Mouse (Mus musculus) adrenal gland, adult 2 months (tissue): ENCODE data around the gene Hist1h4f. TPM values are rescaled to one million over a fixed set of nuclear protein-coding genes. Genes with fewer than 3 reads are reported as not detected.

ENCODE experiments used
- DNase-seq: peaks from one replicate; pipeline ENCODE4 v3.0.0; 2021
- microRNA-seq, 2 experiments: library from miRNA; unstranded; fragments of <30 nt; microRNA quantifications; one replicate each; pipeline ENCODE4 v1.2.0; 2021
- polyA plus RNA-seq: library from polyadenylated mRNA; depleted of rRNA; stranded (reverse); fragments of >200 nt; gene quantifications from 2 replicates; pipeline ENCODE4 v1.2.3, GENCODE M21; 2012; rRNA removed
- total RNA-seq, 2 experiments: library from RNA; stranded (reverse); gene quantifications; 2 replicates each; pipeline ENCODE4 v1.2.3; 2021

Gene Hist1h4f
- total and polyA plus RNA-seq, 3 experiments, result 0.40 to 51.6 (median 37.2) TPM

GRCm38 (mm10) chr13:23513517-23513916 lies 37.9 kb downstream of the Hist1h4f start:
- no peak for DNase-seq

GRCm38 (mm10) chr13:23510127-23510526 lies 41.3 kb downstream of the Hist1h4f start:
- no peak for DNase-seq

GRCm38 (mm10) chr13:23506819-23507515 lies 44.5 kb downstream of the Hist1h4f start:
- DNase-seq, result peak; percentile 22

- DNase-seq, result peak; percentile 74
Measured at GRCm38 (mm10) chr13:23506351-23506750, 45.1 kb downstream of the Hist1h4f start.

GRCm38 (mm10) chr13:23505662-23506345 lies 45.6 kb downstream of the Hist1h4f start:
- DNase-seq, result no peak

- DNase-seq, result peak; percentile 63
Measured at GRCm38 (mm10) chr13:23503797-23504196, 47.7 kb downstream of the Hist1h4f start.

GRCm38 (mm10) chr13:23502916-23503315 lies 48.5 kb downstream of the Hist1h4f start:
- no peak for DNase-seq

- no peak for DNase-seq
Measured at GRCm38 (mm10) chr13:23502031-23502567, 49.3 kb downstream of the Hist1h4f start.

- DNase-seq, result no peak
Measured at GRCm38 (mm10) chr13:23501511-23501910, 49.9 kb downstream of the Hist1h4f start.

Small RNA genes lying within 50 kb of the gene (microRNA-seq; reads per million reads assigned to microRNA genes)
- gene Gm44297 (0 reads per million in 2 experiments), gene Gm44359 (0 reads per million in 2 experiments), gene Gm44394 (0 reads per million in 2 experiments), gene n-TStga1 (0 to 1.7 reads per million in 2 experiments)

Other genes with a start within 250 kb of the Hist1h4f start
Only the 30 nearest of the 34 such genes appear.
- 10 to 100 TPM; 16.3 to 20.7 TPM for gene Zfp322a, start 182.4 kb downstream of the Hist1h4f start, total RNA-seq
- gene Zfp322a, start 182.4 kb downstream of the Hist1h4f start, polyA plus RNA-seq, result 0.40 and 0.53 TPM in 2 replicates
- 1 to 10 TPM; 7.0 to 8.5 TPM for gene Abt1, start 127.8 kb downstream of the Hist1h4f start, total RNA-seq
- 1.1 TPM in 2 replicates for gene Abt1, start 127.8 kb downstream of the Hist1h4f start, polyA plus RNA-seq
- gene Btn1a1, start 85.7 kb downstream of the Hist1h4f start, total RNA-seq, result not detected
- not detected in 2 replicates for gene Btn1a1, start 85.7 kb downstream of the Hist1h4f start, polyA plus RNA-seq
- gene Btn2a2, start 62.8 kb downstream of the Hist1h4f start, total RNA-seq, result not detected
- gene Btn2a2, start 62.8 kb downstream of the Hist1h4f start, polyA plus RNA-seq, result not detected in 2 replicates
- gene Hist1h4h, start 20.6 kb downstream of the Hist1h4f start, total RNA-seq, result 100 to 1,000 TPM; 338 to 400 TPM
- 20.2 and 33.8 TPM in 2 replicates for gene Hist1h4h, start 20.6 kb downstream of the Hist1h4f start, polyA plus RNA-seq
- 10 to 100 TPM; 17.9 to 20.0 TPM for gene Hist1h2af, start 17.7 kb downstream of the Hist1h4f start, total RNA-seq
- 24.9 and 66.0 TPM in 2 replicates for gene Hist1h2af, start 17.7 kb downstream of the Hist1h4f start, polyA plus RNA-seq
- gene Hist1h3g, start 16.2 kb downstream of the Hist1h4f start, total RNA-seq, result 1 to 10 TPM; 2.2 to 7.1 TPM
- 3.2 and 3.5 TPM in 2 replicates for gene Hist1h3g, start 16.2 kb downstream of the Hist1h4f start, polyA plus RNA-seq
- gene Hist1h2bh, start 8.3 kb downstream of the Hist1h4f start, total RNA-seq, result 1 to 10 TPM; 3.0 to 3.2 TPM
- 1.2 and 1.5 TPM in 2 replicates for gene Hist1h2bh, start 8.3 kb downstream of the Hist1h4f start, polyA plus RNA-seq
- 10 to 100 TPM; 16.8 to 18.0 TPM for gene Hist1h3f, start 7.6 kb downstream of the Hist1h4f start, total RNA-seq
- gene Hist1h3f, start 7.6 kb downstream of the Hist1h4f start, polyA plus RNA-seq, result 3.0 and 3.1 TPM in 2 replicates
- gene Hist1h1d, start 1.6 kb upstream of the Hist1h4f start, total RNA-seq, result 1 to 10 TPM; 2.4 to 3.4 TPM
- not detected in 2 replicates for gene Hist1h1d, start 1.6 kb upstream of the Hist1h4f start, polyA plus RNA-seq
- 10 to 100 TPM; 41.4 to 51.2 TPM for gene Hist1h3e, start 10.7 kb upstream of the Hist1h4f start, total RNA-seq
- gene Hist1h3e, start 10.7 kb upstream of the Hist1h4f start, polyA plus RNA-seq, result 12.8 and 14.0 TPM in 2 replicates
- 1 to 10 TPM; 2.7 to 4.9 TPM for gene Hist1h2ae, start 19.6 kb upstream of the Hist1h4f start, total RNA-seq
- 0.90 and 3.7 TPM in 2 replicates for gene Hist1h2ae, start 19.6 kb upstream of the Hist1h4f start, polyA plus RNA-seq
- 10 to 100 TPM; 41.1 to 60.2 TPM for gene Hist1h2bg, start 19.7 kb upstream of the Hist1h4f start, total RNA-seq
- 25.3 and 27.0 TPM in 2 replicates for gene Hist1h2bg, start 19.7 kb upstream of the Hist1h4f start, polyA plus RNA-seq
- 10 to 100 TPM; 17.9 to 21.6 TPM for gene Hist1h2bf, start 22.5 kb upstream of the Hist1h4f start, total RNA-seq
- 0.80 and 5.5 TPM in 2 replicates for gene Hist1h2bf, start 22.5 kb upstream of the Hist1h4f start, polyA plus RNA-seq
- 1 to 10 TPM; 2.9 to 6.4 TPM for gene Hist1h2ad, start 22.7 kb upstream of the Hist1h4f start, total RNA-seq
- gene Hist1h2ad, start 22.7 kb upstream of the Hist1h4f start, polyA plus RNA-seq, result 2.5 and 3.2 TPM in 2 replicates
- gene Hist1h3d, start 24.1 kb upstream of the Hist1h4f start, total RNA-seq, result 1 to 10 TPM; 3.7 to 6.5 TPM
- gene Hist1h3d, start 24.1 kb upstream of the Hist1h4f start, polyA plus RNA-seq, result 3.7 TPM in 2 replicates
- gene Hist1h4d, start 29.9 kb upstream of the Hist1h4f start, total RNA-seq, result 100 to 1,000 TPM; 118 to 129 TPM
- gene Hist1h4d, start 29.9 kb upstream of the Hist1h4f start, polyA plus RNA-seq, result 2.6 and 2.7 TPM in 2 replicates
- 10 to 100 TPM; 11.3 to 14.8 TPM for gene Hist1h2be, start 69.5 kb upstream of the Hist1h4f start, total RNA-seq
- 1.7 and 2.0 TPM in 2 replicates for gene Hist1h2be, start 69.5 kb upstream of the Hist1h4f start, polyA plus RNA-seq
- gene Hist1h1e, start 70.9 kb upstream of the Hist1h4f start, total RNA-seq, result 10 to 100 TPM; 44.2 to 71.4 TPM
- gene Hist1h1e, start 70.9 kb upstream of the Hist1h4f start, polyA plus RNA-seq, result 1.0 and 1.2 TPM in 2 replicates
- gene Hist1h2ac, start 132.3 kb upstream of the Hist1h4f start, total RNA-seq, result 1 to 10 TPM; 2.0 to 2.5 TPM
- 0.34 and 0.87 TPM in 2 replicates for gene Hist1h2ac, start 132.3 kb upstream of the Hist1h4f start, polyA plus RNA-seq
- gene Hist1h2bc, start 132.6 kb upstream of the Hist1h4f start, total RNA-seq, result 100 to 1,000 TPM; 143 to 210 TPM
- 308 and 343 TPM in 2 replicates for gene Hist1h2bc, start 132.6 kb upstream of the Hist1h4f start, polyA plus RNA-seq
- not detected for gene Hist1h1t, start 144.2 kb upstream of the Hist1h4f start, total RNA-seq
- gene Hist1h1t, start 144.2 kb upstream of the Hist1h4f start, polyA plus RNA-seq, result not detected in 2 replicates
- gene Hist1h4c, start 146.8 kb upstream of the Hist1h4f start, total RNA-seq, result 10 to 100 TPM; 70.2 to 84.7 TPM
- 1.7 and 2.8 TPM in 2 replicates for gene Hist1h4c, start 146.8 kb upstream of the Hist1h4f start, polyA plus RNA-seq
- 10 to 100 TPM; 22.3 to 33.0 TPM for gene Hfe, start 159.2 kb upstream of the Hist1h4f start, total RNA-seq
- gene Hfe, start 159.2 kb upstream of the Hist1h4f start, polyA plus RNA-seq, result 27.9 and 30.3 TPM in 2 replicates
- gene Hist1h1c, start 187.2 kb upstream of the Hist1h4f start, total RNA-seq, result 100 to 1,000 TPM; 168 to 270 TPM
- 32.9 and 41.2 TPM in 2 replicates for gene Hist1h1c, start 187.2 kb upstream of the Hist1h4f start, polyA plus RNA-seq
- gene Hist1h3c, start 194.0 kb upstream of the Hist1h4f start, total RNA-seq, result 10 to 100 TPM in 1 of 2 experiments, 1 to 10 TPM in 1; 4.6 to 14.7 TPM
- gene Hist1h3c, start 194.0 kb upstream of the Hist1h4f start, polyA plus RNA-seq, result 4.9 and 6.7 TPM in 2 replicates
- 10 to 100 TPM; 17.1 TPM for gene Hist1h2bb, start 195.1 kb upstream of the Hist1h4f start, total RNA-seq
- 4.2 and 5.6 TPM in 2 replicates for gene Hist1h2bb, start 195.1 kb upstream of the Hist1h4f start, polyA plus RNA-seq
- gene Hist1h2ab, start 199.5 kb upstream of the Hist1h4f start, total RNA-seq, result 10 to 100 TPM; 25.7 to 26.0 TPM
- gene Hist1h2ab, start 199.5 kb upstream of the Hist1h4f start, polyA plus RNA-seq, result 1.6 and 4.1 TPM in 2 replicates
- gene Hist1h3b, start 200.6 kb upstream of the Hist1h4f start, total RNA-seq, result 10 to 100 TPM; 25.0 to 32.1 TPM
- gene Hist1h3b, start 200.6 kb upstream of the Hist1h4f start, polyA plus RNA-seq, result 2.5 and 3.2 TPM in 2 replicates
- gene Hist1h4b, start 205.4 kb upstream of the Hist1h4f start, total RNA-seq, result 10 to 100 TPM; 64.3 to 65.2 TPM
- gene Hist1h4b, start 205.4 kb upstream of the Hist1h4f start, polyA plus RNA-seq, result 2.4 and 3.9 TPM in 2 replicates